Mouse (Mus musculus): ENCODE data around the gene Rnf31.

DNA sequence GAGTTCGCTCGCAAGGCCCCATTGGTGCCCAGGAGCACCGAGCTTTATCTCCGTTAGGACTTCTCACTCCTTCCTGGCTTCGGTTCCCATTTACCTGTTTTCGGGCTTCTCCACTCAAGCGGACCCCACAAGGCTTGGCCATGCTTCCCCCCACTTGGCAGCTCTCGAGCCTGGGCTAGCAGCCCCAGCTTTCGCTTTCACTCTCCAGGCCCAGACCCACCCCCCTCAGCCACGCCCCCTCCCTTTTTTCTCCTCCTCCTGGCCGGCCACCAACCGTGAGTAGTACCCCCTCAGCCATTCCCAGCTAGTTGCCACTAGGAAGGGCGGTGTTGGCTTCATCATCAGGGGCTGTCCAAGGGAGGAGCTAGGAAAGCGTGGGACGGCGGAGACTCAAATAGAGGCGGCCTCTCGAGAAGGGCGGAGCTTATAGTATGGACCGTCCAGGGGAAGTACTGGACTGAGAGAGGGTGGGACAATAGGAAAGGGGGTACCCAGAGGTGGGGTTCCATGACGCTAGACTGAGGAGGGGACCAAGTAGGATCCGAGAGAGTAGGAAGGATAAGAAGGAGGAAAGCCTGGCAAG lies 669 bp upstream of the Rnf31 start, which contains the start of gene Psme2:
- TF ChIP-seq USF1 (IDR thresholded peaks at IDR 0.05; ENCODE audit: low read depth, low read length) (no peak), ZNF384 (IDR thresholded peaks at IDR 0.05; ENCODE audit: low read depth, low read length) (no peak), CTCF (IDR thresholded peaks at IDR 0.05 in 2 of 3, conservative IDR thresholded peaks at IDR 0.05 in 1 of 3; ENCODE audit: control insufficient read depth in 1 of 3, insufficient read depth in 1 of 3, low read depth in 2 of 3, low read length in 3 of 3, poor library complexity in 1 of 3, severe bottlenecking in 1 of 3) (no peak), MAFK (IDR thresholded peaks at IDR 0.05; ENCODE audit: borderline replicate concordance, low read depth, low read length) (no peak), POLR2A (IDR thresholded peaks at IDR 0.05; ENCODE audit: control insufficient read depth in 1 of 2, insufficient read depth in 1 of 2, low read depth in 1 of 2, low read length in 2 of 2, poor library complexity in 1 of 2) (peak; percentile 54 to 66; a peak in 2 of 4 replicates), NELFE (IDR thresholded peaks at IDR 0.05; ENCODE audit: low read depth, low read length) (peak; percentile 18; the same call in 1 of the 2 replicates), TCF12 (IDR thresholded peaks at IDR 0.05; ENCODE audit: low read depth, low read length) (no peak; the same call in 1 of the 2 replicates), MYC (IDR thresholded peaks at IDR 0.05; ENCODE audit: low read depth, low read length) (no peak), MYB (IDR thresholded peaks at IDR 0.05; ENCODE audit: low read depth, low read length) (no peak), RCOR1 (IDR thresholded peaks at IDR 0.05; ENCODE audit: low read depth, low read length) (no peak)
